Mouse (Mus musculus) neural tube, embryonic 13.5 days (tissue): Measurements from ENCODE around the gene Zfand6. TPM values are rescaled to one million over a fixed set of nuclear protein-coding genes. Genes with fewer than 3 reads are reported as not detected.

Experiments
- ATAC-seq: fragments of 200-750 bp; cut with Nextera tagmentation; 2 replicates; pipeline ENCODE4 v1.8.0; 2017; ENCODE audit warnings: low read depth, mild to moderate bottlenecking, moderate TSS enrichment, moderate library complexity
- H3K27ac ChIP-seq: fragments of 300-500 bp; sonication (generic); replicated peaks from 2 replicates; pipeline ENCODE4 v1.5.1; 2015; ENCODE audit warnings: moderate library complexity, mild to moderate bottlenecking, inconsistent platforms
- H3K27me3 ChIP-seq: fragments of 300-500 bp; sonication (generic); 2 replicates; pipeline ENCODE4 v1.6.1; 2015; ENCODE audit warnings: mild to moderate bottlenecking, inconsistent platforms
- H3K36me3 ChIP-seq: fragments of 300-500 bp; sonication (generic); 2 replicates; pipeline ENCODE4 v1.6.1; 2015; ENCODE audit warnings: mild to moderate bottlenecking, inconsistent platforms
- H3K4me1 ChIP-seq: fragments of 300-500 bp; sonication (generic); replicated peaks from 2 replicates; pipeline ENCODE4 v1.6.1; 2015; ENCODE audit warnings: inconsistent platforms
- H3K4me2 ChIP-seq: fragments of 300-500 bp; sonication (generic); 2 replicates; pipeline ENCODE4 v1.6.1; 2015; ENCODE audit warnings: inconsistent platforms, mild to moderate bottlenecking, moderate library complexity
- H3K4me3 ChIP-seq: fragments of 300-500 bp; sonication (generic); 2 replicates; pipeline ENCODE4 v1.5.1; 2015; ENCODE audit warnings: mild to moderate bottlenecking, inconsistent platforms
- H3K9ac ChIP-seq: fragments of 300-500 bp; sonication (generic); 2 replicates; pipeline ENCODE4 v1.6.1; 2015; ENCODE audit warnings: moderate library complexity, mild to moderate bottlenecking, inconsistent platforms
- H3K9me3 ChIP-seq: fragments of 300-500 bp; sonication (generic); 2 replicates; pipeline ENCODE4 v1.6.1; 2016; ENCODE audit warnings: inconsistent platforms
- WGBS: fragments of 180-500 bp; shearing (Covaris S2); methylation state at CpG from one replicate; pipeline ENCODE4 v1.1.7; 2015; 5-methylcytosine and 5-hydroxymethylcytosine counted together
- polyA plus RNA-seq: library from polyadenylated mRNA; unstranded; fragments of >200 nt; fragmentation: Nextera tagmentation; extraction: Ambion mirVana; gene quantifications from 2 replicates; pipeline ENCODE4 v1.2.1, GENCODE M21; 2015

The Zfand6 gene
- polyA plus RNA-seq, 1 experiment from 2014 or later = 227 TPM

- Histone ChIP-seq H3K27ac (no peak overlapping the region), H3K4me1 (no peaks in the 10 kb centered on the region; the same call in 1 of the 2 replicates), H3K9ac (no peak overlapping the region), H3K4me2 (no peak overlapping the region), H3K36me3 (no peaks in the 10 kb centered on the region), H3K9me3 (no peaks in the 10 kb centered on the region), H3K4me3 (no peak overlapping the region), H3K27me3 (no peaks in the 10 kb centered on the region)
- WGBS = 49% methylated on average over 3 of the region's 3 CpGs
- no peak for ATAC-seq
Measured at GRCm38 (mm10) chr7:84586360-84587100, 103.2 kb downstream of the Zfand6 start.

- H3K4me3 ChIP-seq = no peak overlapping the region
- H3K27me3 ChIP-seq = no peaks in the 10 kb centered on the region
- no peaks in the 10 kb centered on the region for H3K9me3 ChIP-seq
- ATAC-seq = no peak
- H3K9ac ChIP-seq = no peak overlapping the region
- H3K4me1 ChIP-seq = no peaks in the 10 kb centered on the region; the same call in 1 of the 2 replicates
- H3K27ac ChIP-seq = no peak overlapping the region
- H3K4me2 ChIP-seq = no peak overlapping the region
- no peaks in the 10 kb centered on the region for H3K36me3 ChIP-seq
- WGBS = 91% methylated on average over 4 of the region's 4 CpGs
Measured at GRCm38 (mm10) chr7:84585086-84585485, 104.7 kb downstream of the Zfand6 start.

- Histone ChIP-seq H3K9ac (no peak overlapping the region), H3K4me2 (no peak overlapping the region), H3K4me3 (no peak overlapping the region), H3K27me3 (no peaks in the 10 kb centered on the region), H3K4me1 (no peaks in the 10 kb centered on the region), H3K27ac (no peak overlapping the region), H3K9me3 (no peaks in the 10 kb centered on the region), H3K36me3 (no peaks in the 10 kb centered on the region)
- no peak for ATAC-seq
- 94% methylated on average over 1 of the region's 1 CpGs for WGBS
Measured at GRCm38 (mm10) chr7:84579769-84580168, 110.0 kb downstream of the Zfand6 start.

- ATAC-seq = no peak
- no peak overlapping the region for H3K4me3 ChIP-seq
Measured at GRCm38 (mm10) chr7:84578841-84579240, 110.9 kb downstream of the Zfand6 start.

DNA sequence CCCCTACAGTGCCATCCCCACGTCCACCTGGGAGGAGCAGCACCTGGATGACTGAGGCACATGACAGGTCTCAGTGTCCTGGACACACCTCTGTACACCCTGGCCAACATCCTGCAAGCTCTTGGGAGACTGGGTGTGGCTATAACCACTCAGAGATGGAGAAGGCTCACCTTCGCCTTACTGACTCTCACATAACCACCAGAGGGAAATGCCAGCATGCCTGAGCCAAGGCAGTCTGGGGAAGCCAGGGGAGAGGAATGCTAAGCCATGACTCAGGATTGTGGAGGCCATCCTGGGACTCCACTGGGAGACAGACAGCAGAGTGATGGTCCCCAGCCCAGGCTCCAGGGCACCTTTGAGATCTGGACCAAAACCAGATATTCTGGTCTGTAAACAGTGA lies 112.7 kb downstream of the Zfand6 start:
- no peak for ATAC-seq
- Histone ChIP-seq H3K4me3 (no peak overlapping the region), H3K4me2 (no peak overlapping the region), H3K36me3 (no peaks in the 10 kb centered on the region), H3K27ac (no peak overlapping the region), H3K27me3 (no peaks in the 10 kb centered on the region), H3K9ac (no peak overlapping the region), H3K9me3 (no peaks in the 10 kb centered on the region), H3K4me1 (no peaks in the 10 kb centered on the region)
- 89% methylated on average over 2 of the region's 2 CpGs for WGBS

More at GRCm38 (mm10) chr7:84578841-84579240, 110.9 kb downstream of the Zfand6 start:
- Histone ChIP-seq H3K27me3 (no peaks in the 10 kb centered on the region), H3K27ac (no peak overlapping the region), H3K9me3 (no peaks in the 10 kb centered on the region), H3K36me3 (no peaks in the 10 kb centered on the region), H3K9ac (no peak overlapping the region), H3K4me2 (no peak overlapping the region), H3K4me1 (no peaks in the 10 kb centered on the region)
- WGBS = 75% methylated on average over 1 of the region's 1 CpGs

- no peak for ATAC-seq
- 77% methylated on average over 6 of the region's 6 CpGs for WGBS
- Histone ChIP-seq H3K36me3 (no peaks in the 10 kb centered on the region), H3K27ac (no peak overlapping the region), H3K9ac (no peak overlapping the region), H3K4me2 (no peak overlapping the region), H3K27me3 (no peaks in the 10 kb centered on the region), H3K4me3 (no peak overlapping the region), H3K9me3 (no peaks in the 10 kb centered on the region), H3K4me1 (no peaks in the 10 kb centered on the region)
Measured at GRCm38 (mm10) chr7:84566200-84566599, 123.6 kb downstream of the Zfand6 start.

GRCm38 (mm10) chr7:84564236-84564635 lies 125.5 kb downstream of the Zfand6 start:
- no peak overlapping the region for H3K27ac ChIP-seq
- H3K9me3 ChIP-seq = no peaks in the 10 kb centered on the region
- H3K36me3 ChIP-seq = no peaks in the 10 kb centered on the region
- no peak overlapping the region for H3K4me2 ChIP-seq
- WGBS = 90% methylated on average over 3 of the region's 3 CpGs
- no peak overlapping the region for H3K4me3 ChIP-seq
- H3K9ac ChIP-seq = no peak overlapping the region
- no peaks in the 10 kb centered on the region for H3K27me3 ChIP-seq
- ATAC-seq = no peak
- H3K4me1 ChIP-seq = no peaks in the 10 kb centered on the region

Other genes starting within 250 kb of the Zfand6 start
- 0.76 and 0.98 TPM in 2 replicates for gene Gm2115, start 161.0 kb downstream of the Zfand6 start, polyA plus RNA-seq
- gene Fah, start 83.2 kb downstream of the Zfand6 start, polyA plus RNA-seq = 5.4 and 7.2 TPM in 2 replicates
- not detected in 2 replicates for gene Olfr291, start 163.6 kb upstream of the Zfand6 start, polyA plus RNA-seq